Mouse (Mus musculus) C2C12 (cell line): ENCODE data around the gene P2rx1.

Source experiments
- CEBPB ChIP-seq: IDR thresholded peaks from one replicate; pipeline ENCODE4 v1.6.1; 2011; ENCODE audit warnings: low read depth, mild to moderate bottlenecking, control low read depth, moderate library complexity
- CTCF ChIP-seq: IDR thresholded peaks from one replicate; pipeline ENCODE4 v1.5.1; 2011; ENCODE audit not compliant: control insufficient read depth, insufficient read depth, insufficient read length
- USF1 ChIP-seq: IDR thresholded peaks from one replicate; pipeline ENCODE4 v1.6.1; 2011; ENCODE audit warnings: low read depth, mild to moderate bottlenecking, control low read depth, moderate library complexity

DNA sequence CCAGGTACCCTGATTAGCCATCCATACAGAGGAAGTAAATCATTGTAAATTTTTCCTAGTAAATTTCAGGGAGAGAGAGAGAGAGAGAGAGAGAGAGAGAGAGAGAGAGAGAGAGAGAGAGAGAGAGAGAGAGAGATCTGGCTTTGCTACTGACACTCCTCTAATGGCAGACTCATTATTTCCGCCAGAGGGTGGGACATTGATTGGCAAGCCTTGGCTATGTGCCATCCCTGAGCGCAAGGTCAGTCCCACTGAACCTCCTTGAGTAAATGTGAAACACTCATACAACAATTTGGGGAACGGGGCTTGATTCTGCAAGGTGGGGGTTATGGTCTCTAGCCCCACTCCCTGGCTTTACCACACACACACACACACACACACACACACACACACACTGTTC is 8.2 kb downstream of the P2rx1 start:
- TF ChIP-seq CEBPB: no peak
- no peak for TF ChIP-seq USF1
- no peak for TF ChIP-seq CTCF
